Mouse (Mus musculus): Measurements from ENCODE around the gene Dmwd. TPM values are rescaled to one million over a fixed set of nuclear protein-coding genes. Genes with fewer than 3 reads are reported as not detected.

Gene Dmwd
- total RNA-seq, 2 experiments from 2014 or later = 21.6 to 26.1 TPM

DNA sequence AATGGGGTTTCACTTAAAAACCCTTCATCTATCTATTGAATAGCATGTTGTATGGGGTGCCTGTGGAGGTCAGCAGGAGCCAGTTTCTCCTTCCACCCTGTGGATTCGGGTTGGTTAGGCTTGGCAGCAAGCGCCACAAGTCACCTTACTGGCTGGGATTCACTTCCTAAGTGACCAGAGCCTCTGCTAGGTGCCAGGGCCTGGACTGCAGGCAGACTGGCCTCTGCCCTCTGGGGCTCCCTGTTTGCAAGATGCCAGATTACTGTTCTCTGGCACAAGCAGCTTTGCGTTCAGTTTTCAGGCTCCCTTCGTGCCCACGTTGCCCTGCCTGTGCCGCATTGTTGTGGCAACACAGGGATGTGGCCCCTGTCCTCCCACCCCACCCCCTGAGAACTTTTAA lies 48.7 kb downstream of the Dmwd start:
- intact Hi-C loops (cut with DNase I) = no loop called here
- no peak for DNase-seq

DNA sequence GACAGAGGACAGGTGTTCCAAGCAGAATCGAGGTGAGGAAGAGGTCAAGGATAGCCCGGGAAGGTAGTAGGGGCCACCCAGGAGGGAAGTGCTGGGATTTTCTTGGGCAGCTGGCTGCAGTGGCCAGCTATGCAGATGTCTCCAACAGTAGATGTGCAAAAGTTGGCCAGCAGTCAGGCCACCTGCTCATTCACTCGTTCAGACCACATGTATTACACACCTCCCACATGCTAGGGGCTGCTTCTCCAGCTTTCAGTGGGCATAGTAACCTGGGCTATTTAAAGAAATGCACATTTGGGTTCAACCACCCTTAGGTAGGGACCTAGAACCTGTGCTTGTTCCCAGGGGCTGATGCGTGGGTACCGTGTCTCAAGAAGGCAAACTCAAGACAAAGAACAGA lies 51.7 kb downstream of the Dmwd start:
- intact Hi-C loops (cut with DNase I) = no loop called here
- no peak for DNase-seq

DNA sequence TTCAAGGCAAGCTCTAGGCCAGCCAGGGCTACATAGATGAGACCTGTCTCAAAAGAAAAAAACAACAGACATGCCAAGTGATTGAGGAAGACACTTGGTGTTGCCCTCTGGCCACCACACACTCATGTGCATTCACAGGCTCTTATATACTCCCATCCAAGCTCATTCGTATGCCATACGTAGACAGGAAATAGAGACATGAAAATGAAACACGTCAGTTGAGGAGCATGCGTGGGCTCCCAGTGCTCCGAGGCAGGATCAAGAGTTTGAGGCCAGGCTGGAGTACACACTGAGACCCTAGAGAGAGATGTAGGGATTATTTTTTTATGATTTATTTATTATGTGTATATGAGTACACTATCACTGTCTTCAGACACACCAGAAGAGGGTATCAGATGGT lies 53.4 kb downstream of the Dmwd start:
- intact Hi-C loops (cut with DNase I) = no loop called here

DNA sequence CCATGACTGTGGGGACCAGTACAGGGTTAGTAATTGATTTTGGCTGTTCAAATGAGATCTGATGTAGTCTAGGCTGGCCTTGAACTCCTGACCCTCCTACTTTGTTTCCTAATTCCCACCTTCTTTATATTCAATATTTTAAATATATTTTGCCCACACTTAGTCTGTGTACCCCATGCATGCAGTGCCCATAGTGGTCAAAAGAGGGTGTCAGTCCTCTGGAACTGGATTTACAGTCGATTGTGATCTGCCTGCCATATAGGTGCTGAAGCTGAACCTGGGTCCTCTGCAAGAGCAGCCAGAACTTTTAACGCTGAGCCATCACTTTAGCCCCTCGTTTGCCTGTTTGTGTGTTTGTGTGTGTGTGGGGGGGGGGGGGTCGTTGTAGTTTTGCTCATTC lies 54.6 kb downstream of the Dmwd start:
- intact Hi-C loops (cut with DNase I) = no loop called here
- DNase-seq = no peak

More for the DNA sequence above, 53.4 kb downstream of the Dmwd start:
- DNase-seq = no peak

DNA sequence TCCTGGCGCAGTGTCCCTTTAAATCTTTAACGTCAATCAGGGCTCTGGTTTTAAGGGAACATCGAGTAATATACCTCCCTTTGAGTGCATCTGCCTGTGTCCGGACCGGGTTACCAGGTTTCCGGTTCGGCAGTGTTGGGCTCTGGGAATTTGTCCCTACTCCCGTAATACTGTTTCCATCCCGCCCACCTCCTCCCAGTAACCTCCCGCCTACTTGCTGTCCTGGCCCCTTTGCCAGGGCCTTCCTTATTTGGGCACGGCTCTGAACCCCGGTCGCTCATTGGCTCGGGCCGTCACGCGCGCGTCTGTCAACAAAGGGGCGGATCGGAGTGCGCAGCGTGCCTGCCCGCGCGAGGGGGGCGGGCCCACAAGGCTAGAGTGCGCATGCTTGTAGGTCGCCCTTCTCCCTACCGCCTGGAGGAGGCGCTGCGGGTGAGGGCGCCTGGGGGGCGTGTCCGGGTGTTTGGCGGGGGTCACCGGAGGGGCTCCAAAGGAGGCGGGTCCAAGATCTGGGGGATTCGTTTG lies 55.4 kb downstream of the Dmwd start:
- intact Hi-C loops (cut with DNase I) = no loop called here

More for the DNA sequence above, 55.4 kb downstream of the Dmwd start:
- peak; percentile 92 to 98 for DNase-seq

Small RNA genes lying within 50 kb of the gene (microRNA-seq; reads per million reads assigned to microRNA genes)
- gene Mir3100 = 4.3 to 11.1 reads per million in 2 experiments

Other genes starting within 250 kb of the Dmwd start
- 1 to 10 TPM; 1.8 to 2.1 TPM for gene Mill2, start 236.3 kb upstream of the Dmwd start, total RNA-seq (2021)
- gene Pglyrp1, start 204.9 kb upstream of the Dmwd start, total RNA-seq (2021) = 1 to 10 TPM in 1 of 2 experiments, under 1 TPM in 1; 0.99 to 1.3 TPM
- 1 to 10 TPM; 5.2 to 6.1 TPM for gene Ccdc61, start 165.8 kb upstream of the Dmwd start, total RNA-seq (2021)
- gene Nova2, start 150.3 kb upstream of the Dmwd start, total RNA-seq (2021) = 1 to 10 TPM; 1.7 to 1.8 TPM
- gene Nanos2, start 88.8 kb upstream of the Dmwd start, total RNA-seq (2021) = not detected
- 1 to 10 TPM; 4.7 to 6.4 TPM for gene Mypop, start 85.0 kb upstream of the Dmwd start, total RNA-seq (2021)
- 10 to 100 TPM; 13.8 to 15.1 TPM for gene Irf2bp1, start 72.2 kb upstream of the Dmwd start, total RNA-seq (2021)
- not detected for gene Foxa3, start 52.7 kb upstream of the Dmwd start, total RNA-seq (2021)
- gene Sympk, start 51.9 kb upstream of the Dmwd start, total RNA-seq (2021) = 10 to 100 TPM; 61.8 to 65.7 TPM
- gene Rsph6a, start 21.5 kb upstream of the Dmwd start, total RNA-seq (2021) = not detected
- gene Dmpk, start 7.6 kb downstream of the Dmwd start, total RNA-seq (2021) = 100 to 1,000 TPM; 272 to 309 TPM
- gene Six5, start 18.4 kb downstream of the Dmwd start, total RNA-seq (2021) = 1 to 10 TPM; 1.2 to 1.5 TPM
- gene Gm4969, start 42.1 kb downstream of the Dmwd start, total RNA-seq (2021) = not detected
- gene Fbxo46, start 43.6 kb downstream of the Dmwd start, total RNA-seq (2021) = 1 to 10 TPM; 2.0 to 2.8 TPM
- 1 to 10 TPM; 1.5 to 2.0 TPM for gene Qpctl, start 73.1 kb downstream of the Dmwd start, total RNA-seq (2021)
- 10 to 100 TPM; 47.3 to 49.9 TPM for gene Snrpd2, start 73.5 kb downstream of the Dmwd start, total RNA-seq (2021)
- not detected for gene Gipr, start 89.9 kb downstream of the Dmwd start, total RNA-seq (2021)
- gene Eml2, start 100.2 kb downstream of the Dmwd start, total RNA-seq (2021) = 1 to 10 TPM; 9.6 to 10.0 TPM
- 1 to 10 TPM; 2.2 to 2.6 TPM for gene Gpr4, start 136.3 kb downstream of the Dmwd start, total RNA-seq (2021)
- 10 to 100 TPM; 36.9 to 39.9 TPM for gene Opa3, start 152.1 kb downstream of the Dmwd start, total RNA-seq (2021)
- 10 to 100 TPM; 15.9 to 20.6 TPM for gene Vasp, start 195.6 kb downstream of the Dmwd start, total RNA-seq (2021)
- gene Ppm1n, start 203.8 kb downstream of the Dmwd start, total RNA-seq (2021) = under 1 TPM in 1 of 2 experiments, not detected in 1; 0.35 TPM
- gene Rtn2, start 206.4 kb downstream of the Dmwd start, total RNA-seq (2021) = 1,000 to 10,000 TPM in 1 of 2 experiments, 100 to 1,000 TPM in 1; 974 to 1,054 TPM
- under 1 TPM; 0.15 to 0.31 TPM for gene Fosb, start 233.8 kb downstream of the Dmwd start, total RNA-seq (2021)

All from gastrocnemius, postnatal 36 days (tissue).